Mouse (Mus musculus): ENCODE measurements at regions not wholly inside any gene's neighbourhood (a gene's known extent, or its start where the extent isn't known, plus 50 kb on each side); places are given as distances from the start of the nearest gene placed in this dataset.
A peak's percentile ranks its signal among the peaks of the same experiment; 100 is the strongest.

DNA sequence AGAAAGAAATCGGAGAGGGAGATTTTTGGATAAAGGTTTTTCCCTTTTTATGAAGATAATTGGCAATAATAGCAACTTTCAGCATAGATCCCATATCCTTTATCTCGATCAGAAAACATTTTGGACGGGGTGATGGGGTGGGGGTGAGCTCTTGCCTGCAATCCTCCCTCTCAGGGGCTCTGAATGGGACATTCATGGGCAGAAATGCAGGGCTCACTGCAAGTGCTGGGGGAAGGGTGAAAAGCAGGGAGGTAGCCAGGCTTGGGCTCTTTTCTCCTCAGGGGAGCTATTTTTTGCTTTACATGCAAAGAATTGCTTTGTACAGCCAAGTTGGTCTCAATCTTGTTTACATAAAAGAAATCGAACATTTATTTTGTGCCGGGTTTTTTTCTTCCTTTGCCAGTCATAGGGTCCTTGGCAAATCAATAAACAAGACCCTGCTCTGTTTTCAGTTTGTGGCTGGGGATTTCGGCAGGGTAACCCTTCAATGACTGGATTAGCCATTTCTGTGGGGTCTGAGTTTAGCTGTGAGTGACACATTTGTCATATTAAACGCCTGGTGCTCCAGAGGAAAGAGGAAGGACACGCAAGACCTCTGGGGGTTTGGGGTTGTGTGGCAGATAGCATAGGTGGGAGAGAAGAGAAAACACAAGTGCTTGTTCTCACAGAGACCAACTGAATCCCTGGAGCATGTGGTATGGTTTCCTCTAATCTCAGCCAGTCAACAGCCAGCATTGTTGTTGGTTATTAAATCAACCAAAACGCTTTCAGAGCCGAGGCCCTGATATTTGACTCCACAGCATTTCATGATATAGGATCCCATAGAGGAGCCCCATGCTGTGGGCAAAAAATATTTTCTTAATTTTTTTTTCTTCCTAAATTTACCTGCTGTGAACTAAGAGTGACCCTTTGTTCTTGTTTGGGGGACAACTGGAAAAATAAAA lies 96.8 kb upstream of the Bmper start:
- ATAC-seq (replicated peaks; ENCODE audit: poor library complexity), result peak; percentile 48; the same call in 1 of the 2 replicates

GRCm38 (mm10) chr9:23127338-23128017 lies 95.4 kb upstream of the Bmper start:
- no peak for ATAC-seq (replicated peaks; ENCODE audit: poor library complexity)

GRCm38 (mm10) chr9:23128018-23128369 lies 94.9 kb upstream of the Bmper start:
- ATAC-seq (replicated peaks; ENCODE audit: poor library complexity), result no peak

- ATAC-seq (replicated peaks; ENCODE audit: poor library complexity), result no peak
These were observed 88.9 kb upstream of the Bmper start for GRCm38 (mm10) chr9:23134006-23134405.

- ATAC-seq (replicated peaks; ENCODE audit: poor library complexity), result no peak
These were observed 88.3 kb upstream of the Bmper start for GRCm38 (mm10) chr9:23134421-23135118.

- no peak for ATAC-seq (replicated peaks; ENCODE audit: poor library complexity)
These were observed 86.4 kb upstream of the Bmper start for GRCm38 (mm10) chr9:23136511-23136910.

DNA sequence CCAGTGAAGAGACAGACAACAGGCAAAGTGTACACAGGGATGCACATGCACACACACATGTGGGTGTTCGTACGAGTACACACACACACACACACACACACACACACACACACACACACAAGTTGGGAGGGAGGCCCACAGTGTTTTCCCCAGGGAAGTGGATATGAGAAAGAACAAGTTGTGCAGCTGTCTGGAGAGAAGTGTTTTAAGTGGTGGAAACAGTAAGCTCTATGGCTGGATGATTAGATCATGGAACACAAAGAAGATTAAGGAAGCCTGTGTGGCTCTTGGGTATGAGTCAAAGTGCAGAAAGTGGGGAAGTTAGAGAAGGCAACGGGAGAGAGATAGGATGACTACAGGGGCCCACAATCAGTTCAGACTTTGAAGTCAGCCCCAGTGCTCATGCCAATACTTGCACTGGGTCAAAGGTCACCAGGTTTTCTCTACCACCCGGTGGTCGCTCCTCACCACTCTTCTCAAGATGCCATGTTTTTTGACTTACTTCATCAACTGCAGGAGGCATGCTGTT lies 85.1 kb upstream of the Bmper start:
- ATAC-seq (replicated peaks; ENCODE audit: poor library complexity), result no peak

- ATAC-seq (replicated peaks; ENCODE audit: poor library complexity), result no peak
These were observed 83.2 kb upstream of the Bmper start for GRCm38 (mm10) chr9:23139580-23140162.

DNA sequence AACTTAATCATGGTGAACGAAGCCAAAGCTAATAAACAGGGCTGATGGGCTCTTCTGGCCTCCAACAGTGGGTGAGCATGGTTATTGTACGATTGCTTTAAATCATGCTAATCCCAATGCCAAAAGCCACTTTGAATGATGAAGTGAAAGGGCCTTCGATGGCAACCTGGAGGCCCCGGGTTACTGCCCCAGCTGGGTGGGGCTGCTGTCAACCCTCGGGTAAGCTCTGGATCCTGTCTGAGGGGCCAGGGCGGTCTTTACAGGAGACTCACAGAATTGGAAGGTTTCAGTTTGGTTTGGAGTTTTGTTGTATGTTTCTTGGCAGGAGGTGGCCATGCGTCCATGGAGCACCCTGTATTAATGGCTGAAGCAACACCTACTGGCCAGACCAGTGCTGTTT lies 78.6 kb upstream of the Bmper start:
- no peak for ATAC-seq (replicated peaks; ENCODE audit: poor library complexity)

DNA sequence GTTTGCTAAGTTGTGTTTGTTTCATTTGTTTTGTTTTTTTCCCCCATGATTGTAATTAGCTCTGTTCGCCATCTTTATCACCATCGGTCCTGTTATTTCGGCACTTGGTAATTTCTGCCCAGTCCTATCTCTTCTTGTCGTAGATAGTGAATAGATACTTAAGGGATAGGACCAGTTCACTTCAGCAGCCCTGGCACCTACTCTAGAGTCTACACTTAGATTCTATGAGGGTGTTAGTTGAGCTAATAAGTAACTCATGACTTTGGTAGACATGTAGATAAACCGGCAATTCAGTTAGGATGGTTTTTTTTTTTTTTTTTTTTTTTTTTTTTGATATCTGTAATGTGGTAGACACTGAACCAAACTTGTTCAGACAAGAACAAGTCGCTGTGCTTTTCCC lies 72.5 kb upstream of the Bmper start:
- no peak for ATAC-seq (replicated peaks; ENCODE audit: poor library complexity)

DNA sequence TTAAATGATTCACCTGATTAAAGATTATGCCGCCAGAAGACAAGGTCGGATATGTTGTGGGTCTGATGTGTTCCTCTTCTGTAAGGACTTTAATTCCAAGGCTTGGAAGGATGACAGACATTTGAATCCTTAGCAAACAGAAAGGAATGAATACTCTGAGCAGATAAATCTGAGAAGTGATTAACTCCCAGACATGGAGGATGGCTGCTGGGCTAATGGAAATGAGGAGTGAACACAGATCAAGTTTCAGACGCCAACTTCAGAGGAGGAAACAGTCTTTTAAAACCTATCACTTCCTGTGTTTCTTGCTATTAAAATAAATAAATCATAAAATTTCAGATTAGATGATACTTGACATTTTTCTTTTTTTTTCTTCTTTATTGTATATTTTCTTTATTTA lies 72.0 kb upstream of the Bmper start:
- ATAC-seq (replicated peaks; ENCODE audit: poor library complexity), result no peak

DNA sequence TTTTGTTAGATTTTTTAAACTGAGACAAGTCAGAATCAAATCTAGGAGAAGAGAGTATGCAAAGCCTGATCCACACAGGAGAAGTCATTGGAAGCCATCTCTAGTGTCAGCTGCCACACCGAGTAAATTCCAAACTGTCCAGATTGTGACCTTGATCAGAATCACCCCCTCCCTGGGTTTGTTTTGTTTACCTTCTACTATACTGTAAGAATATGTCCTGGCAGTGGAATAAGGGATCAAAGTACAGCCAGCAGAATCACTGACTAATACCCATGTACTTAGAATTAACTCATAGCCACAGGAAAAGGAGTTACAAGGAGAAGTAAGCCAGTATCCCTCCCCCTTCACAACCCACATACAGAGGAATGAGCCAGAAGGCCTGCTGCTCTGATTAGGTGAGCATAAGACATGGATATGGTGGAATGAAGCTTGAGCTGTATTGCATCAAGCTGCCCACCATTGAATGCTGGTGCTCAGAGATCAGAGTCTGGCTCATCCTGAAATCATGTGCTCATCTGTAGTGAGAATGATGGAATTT lies 70.9 kb upstream of the Bmper start:
- ATAC-seq (replicated peaks; ENCODE audit: poor library complexity), result no peak

DNA sequence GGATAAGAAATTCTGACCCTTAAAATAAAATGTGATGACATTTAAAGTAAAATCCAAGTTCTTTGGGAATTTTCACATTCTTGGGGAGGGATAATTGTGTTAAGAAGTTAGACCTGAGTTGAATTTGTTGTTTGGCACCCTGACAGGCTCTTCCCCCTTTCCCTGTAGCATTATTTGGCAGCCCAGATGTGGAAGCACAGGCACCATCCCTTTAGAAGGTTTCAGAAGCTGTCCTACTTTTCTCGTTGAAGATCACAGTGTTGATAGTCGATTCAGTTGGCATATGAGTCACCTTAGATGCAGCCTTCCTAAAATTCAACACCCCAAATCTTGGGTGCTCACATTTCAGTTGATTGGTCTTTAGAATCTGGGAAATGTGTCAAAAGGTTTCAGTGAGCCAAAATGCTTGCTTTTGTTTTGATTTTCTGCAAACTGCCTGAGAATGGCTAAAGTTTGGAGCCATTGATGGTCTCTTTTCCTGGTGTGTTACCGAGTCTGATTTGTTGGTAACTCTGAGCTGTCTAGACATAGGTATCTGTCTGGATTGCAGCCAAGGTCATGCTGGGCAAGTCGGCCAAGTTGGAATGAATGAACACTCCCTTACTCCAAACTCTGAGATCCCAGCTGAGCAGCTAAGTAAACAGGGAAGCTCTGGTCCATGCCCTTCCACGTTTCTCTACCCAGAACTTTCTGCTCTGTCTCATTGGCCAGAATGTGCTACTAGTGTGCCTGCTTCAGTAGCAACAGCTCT lies 65.9 kb upstream of the Bmper start:
- ATAC-seq (replicated peaks; ENCODE audit: poor library complexity), result no peak

GRCm38 (mm10) chr9:23158499-23158898 lies 64.4 kb upstream of the Bmper start:
- no peak for ATAC-seq (replicated peaks; ENCODE audit: poor library complexity)

DNA sequence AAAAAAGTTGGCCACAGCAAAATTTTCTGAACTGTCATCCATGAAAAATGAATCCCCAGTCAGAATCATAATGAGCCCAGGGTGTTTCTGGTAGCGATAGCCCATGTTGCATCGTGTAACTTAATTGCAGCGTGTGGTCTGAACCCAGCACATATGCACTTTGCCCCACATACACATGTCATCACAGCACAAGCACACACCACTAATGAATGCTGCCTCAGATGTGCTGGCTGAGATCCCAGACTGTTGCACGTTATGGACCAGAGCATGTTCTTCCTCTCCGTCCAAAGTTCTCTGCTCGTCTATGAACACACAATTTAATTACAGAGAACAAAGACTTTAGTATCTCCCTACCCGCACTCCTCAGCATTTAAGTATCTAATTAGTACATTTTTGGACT lies 61.5 kb upstream of the Bmper start:
- ATAC-seq (replicated peaks; ENCODE audit: poor library complexity), result no peak

GRCm38 (mm10) chr9:23167056-23167591 lies 55.8 kb upstream of the Bmper start:
- no peak for ATAC-seq (replicated peaks; ENCODE audit: poor library complexity)

DNA sequence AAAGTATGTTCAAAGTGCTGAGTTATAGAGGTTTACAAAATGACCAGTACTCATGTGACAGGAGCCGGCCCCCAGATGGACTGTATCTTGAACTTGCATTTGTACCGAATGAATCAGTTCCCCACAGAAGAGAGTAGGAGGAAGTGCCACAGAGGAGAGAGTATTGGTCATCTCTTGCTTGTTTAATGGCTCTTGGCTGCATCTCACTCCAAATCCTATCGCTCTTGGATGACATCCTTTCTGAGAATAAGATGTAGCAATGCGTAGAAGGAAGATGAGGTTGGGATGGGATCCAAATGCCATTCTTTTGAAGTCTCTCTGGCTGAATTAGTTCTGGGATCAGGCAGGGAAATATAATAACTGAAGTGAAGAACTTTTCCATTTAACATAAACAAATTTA lies 55.2 kb upstream of the Bmper start:
- ATAC-seq (replicated peaks; ENCODE audit: poor library complexity), result no peak

- no peak; the same call in 1 of the 2 replicates for ATAC-seq (replicated peaks; ENCODE audit: poor library complexity)
These were observed 54.7 kb upstream of the Bmper start for GRCm38 (mm10) chr9:23168149-23168548.

GRCm38 (mm10) chr9:23171361-23171760 lies 51.5 kb upstream of the Bmper start:
- ATAC-seq (replicated peaks; ENCODE audit: poor library complexity), result no peak

Data from megakaryocyte progenitor cell, adult 5-6 weeks (primary cell).